Mouse (Mus musculus) bone marrow macrophage, adult 2 months (primary cell): ENCODE results near the gene Ggt7. TPM values are rescaled to one million over a fixed set of nuclear protein-coding genes. Genes with fewer than 3 reads are reported as not detected.
"Not testable (repeated sequence)": the region's sequence is repeated elsewhere in the genome, so short reads cannot be mapped to it uniquely, and the experiment has no call there.

ENCODE experiments used
- H3K27ac ChIP-seq: 2 replicates; pipeline ENCODE4 v1.5.1; 2012; ENCODE audit warnings: low read depth, low read length; ENCODE audit not compliant: insufficient read depth
- H3K4me1 ChIP-seq: 2 replicates; pipeline ENCODE4 v1.6.1; 2012; ENCODE audit warnings: low read length; ENCODE audit not compliant: control insufficient read depth, insufficient read depth
- H3K4me3 ChIP-seq: 2 replicates; pipeline ENCODE4 v1.5.1; 2012; ENCODE audit warnings: mild to moderate bottlenecking, low read length, moderate library complexity; ENCODE audit not compliant: insufficient read depth
- CTCF ChIP-seq: IDR thresholded peaks from 2 replicates; pipeline ENCODE4 v1.5.1; 2012; ENCODE audit warnings: low read depth, mild to moderate bottlenecking, low read length, moderate library complexity
- POLR2A ChIP-seq: IDR thresholded peaks from 2 replicates; pipeline ENCODE4 v1.6.1; 2012; ENCODE audit warnings: mild to moderate bottlenecking, low read depth, low read length, borderline replicate concordance
- polyA plus RNA-seq: library from polyadenylated mRNA; stranded (reverse); fragments of >200 nt; gene quantifications from 2 replicates; pipeline ENCODE4 v1.2.4, GENCODE M21; 2012; ENCODE audit not compliant: missing spikeins, insufficient read depth, insufficient read length

Gene Ggt7
- polyA plus RNA-seq, 1 experiment, result not detected

DNA sequence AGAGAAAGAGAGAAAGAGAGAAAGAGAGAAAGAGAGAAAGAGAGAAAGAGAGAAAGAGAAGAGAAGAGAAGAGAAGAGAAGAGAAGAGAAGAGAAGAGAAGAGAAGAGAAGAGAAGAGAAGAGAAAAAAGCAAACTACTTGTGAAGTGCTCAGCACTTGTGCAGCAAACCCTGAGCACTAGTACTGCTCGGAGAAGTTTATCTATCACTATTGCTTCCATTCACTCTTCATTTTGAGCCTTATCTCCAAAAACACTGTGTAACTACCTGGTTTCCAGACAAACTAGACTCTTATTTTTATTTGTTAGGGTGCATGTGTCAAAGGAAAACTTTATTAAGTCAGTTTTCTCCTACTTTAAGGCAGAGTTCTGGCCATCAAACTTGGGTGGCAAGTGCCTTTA lies 51.2 kb downstream of the Ggt7 start:
- 0 out of 2 replicates have a peak, but pooled peaks cover 3% of the 10 kb centered on the region for H3K4me1 ChIP-seq

DNA sequence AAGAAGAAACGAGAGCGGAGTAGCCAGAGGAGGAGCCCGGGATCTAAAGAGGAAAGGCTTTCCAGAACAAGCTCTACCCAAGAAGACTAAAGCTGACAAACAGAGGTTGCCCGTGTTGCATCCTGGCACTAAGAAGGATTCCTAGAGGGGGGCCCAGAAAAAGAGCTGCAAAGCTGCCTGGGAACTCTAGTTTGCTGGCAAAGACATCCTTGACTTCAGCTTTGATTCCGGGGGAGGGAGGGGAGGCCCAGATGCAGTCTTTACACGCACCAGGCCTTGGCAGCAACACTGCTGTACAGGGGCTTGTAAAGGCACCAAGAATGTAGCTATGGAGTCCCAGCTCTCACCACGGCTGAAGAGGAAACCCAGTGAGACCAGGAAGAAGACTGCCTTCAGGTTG lies 64.4 kb downstream of the Ggt7 start:
- Histone ChIP-seq H3K4me3 (no peak overlapping the region), H3K4me1 (peaks cover 3% of the 10 kb centered on the region; the same call in 1 of the 2 replicates), H3K27ac (no peak overlapping the region)
- TF ChIP-seq POLR2A, result no peak
- TF ChIP-seq CTCF, result no peak

More for the DNA sequence above, 51.2 kb downstream of the Ggt7 start:
- TF ChIP-seq CTCF, result no peak
- H3K4me3 ChIP-seq, result no peak overlapping the region
- no peak overlapping the region for H3K27ac ChIP-seq

DNA sequence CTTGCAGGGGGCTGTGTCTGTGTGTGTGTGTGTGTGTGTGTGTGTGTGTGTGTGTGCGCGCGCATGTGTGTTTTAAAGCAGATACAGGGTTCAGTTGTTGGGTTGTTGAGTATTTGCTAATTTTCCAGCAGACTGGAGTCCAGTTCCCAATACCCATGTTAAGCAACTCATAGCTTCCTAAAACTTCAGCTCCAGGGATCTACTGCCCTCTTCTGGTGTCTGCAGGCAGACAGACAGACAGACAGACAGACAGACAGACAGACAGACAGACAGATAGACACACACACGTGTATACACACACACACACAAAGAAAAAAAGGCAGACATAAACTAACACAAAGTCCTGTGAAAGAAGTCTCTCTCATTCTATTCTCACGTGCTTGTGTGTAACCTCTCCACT lies 66.8 kb downstream of the Ggt7 start:
- H3K4me1 ChIP-seq, result peaks cover 3% of the 10 kb centered on the region; the same call in 1 of the 2 replicates
- no peak overlapping the region for H3K4me3 ChIP-seq
- no peak overlapping the region for H3K27ac ChIP-seq
- TF ChIP-seq POLR2A, result no peak
- TF ChIP-seq CTCF, result no peak

DNA sequence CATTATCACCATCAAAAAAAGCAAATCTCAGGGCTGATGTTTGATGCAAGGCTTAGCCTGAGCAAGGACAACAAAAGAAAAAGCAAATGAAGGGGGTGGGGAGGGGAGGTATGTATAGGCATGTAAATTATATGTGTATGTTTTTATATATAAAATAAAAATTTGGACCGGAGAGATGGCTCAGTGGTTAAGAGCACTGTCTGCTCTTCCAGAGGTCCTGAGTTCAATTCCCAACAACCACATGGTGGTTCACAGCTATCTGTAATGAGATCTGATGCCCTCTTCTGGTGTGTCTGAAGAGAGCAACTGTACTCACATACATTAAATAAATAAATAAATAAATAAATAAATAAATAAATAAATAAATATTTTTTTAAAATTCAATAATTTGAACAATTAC lies 70.1 kb downstream of the Ggt7 start:
- H3K27ac ChIP-seq, H3K4me3 ChIP-seq: not testable (repeated sequence)
- H3K4me1 ChIP-seq, result peaks cover 15% of the 10 kb centered on the region

DNA sequence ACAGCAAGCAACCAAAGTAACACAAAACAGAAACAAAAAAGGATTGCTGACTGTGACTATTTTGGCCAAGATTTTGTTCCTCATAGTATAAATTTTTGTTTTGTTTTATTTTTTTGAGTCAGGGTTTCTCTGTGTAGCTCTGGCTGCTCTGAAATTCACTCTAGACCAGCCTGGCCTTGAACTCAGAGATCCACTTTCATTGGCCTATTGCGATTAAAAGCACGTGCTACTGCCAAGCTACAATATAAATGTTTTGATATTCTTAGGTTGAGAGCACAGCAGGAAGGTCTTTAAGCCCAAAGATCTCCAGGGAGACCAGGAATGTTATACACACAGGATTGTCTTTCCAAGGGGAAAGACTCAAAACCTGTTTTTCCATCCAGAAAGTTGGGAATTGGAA lies 74.6 kb downstream of the Ggt7 start:
- peak overlapping the region; percentile 47 for H3K27ac ChIP-seq
- TF ChIP-seq POLR2A (no peak), CTCF (no peak)
- H3K4me1 ChIP-seq, result peaks cover 15% of the 10 kb centered on the region
- H3K4me3 ChIP-seq, result no peak overlapping the region

DNA sequence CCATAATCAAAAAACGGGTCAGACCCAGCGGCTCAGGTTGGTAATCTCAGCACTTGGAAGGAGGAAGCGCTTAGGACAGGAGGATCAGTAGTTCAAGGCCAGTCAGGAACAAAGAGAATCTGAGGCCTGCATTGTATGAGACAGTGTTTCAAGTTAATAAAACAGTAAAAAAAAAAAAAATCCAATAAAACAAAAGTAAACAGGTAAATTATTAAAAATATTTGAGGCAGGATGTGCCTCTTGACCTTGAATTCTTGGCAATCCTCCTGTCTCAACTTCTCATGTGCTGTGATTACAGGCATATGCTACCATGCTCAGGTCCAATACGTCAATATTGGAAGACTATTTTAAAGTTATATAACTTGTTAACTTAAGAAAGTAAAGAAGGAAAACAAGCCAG lies 75.1 kb downstream of the Ggt7 start:
- H3K27ac ChIP-seq, result peak overlapping the region; percentile 47
- TF ChIP-seq CTCF (no peak), POLR2A (no peak)
- peaks cover 15% of the 10 kb centered on the region for H3K4me1 ChIP-seq
- no peak overlapping the region for H3K4me3 ChIP-seq

Other genes starting within 250 kb of the Ggt7 start
- gene Map1lc3a, start 241.9 kb downstream of the Ggt7 start, polyA plus RNA-seq, result 39.6 and 39.8 TPM in 2 replicates
- 36.7 and 41.7 TPM in 2 replicates for gene Pigu, start 160.8 kb downstream of the Ggt7 start, polyA plus RNA-seq
- 60.0 and 63.1 TPM in 2 replicates for gene Trp53inp2, start 137.2 kb downstream of the Ggt7 start, polyA plus RNA-seq
- 38.7 and 39.1 TPM in 2 replicates for gene Ncoa6, start 44.3 kb downstream of the Ggt7 start, polyA plus RNA-seq
- 8.9 and 9.7 TPM in 2 replicates for gene Acss2, start 289 bp downstream of the Ggt7 start, polyA plus RNA-seq
- 10.5 and 12.9 TPM in 2 replicates for gene Gss, start 74.6 kb upstream of the Ggt7 start, polyA plus RNA-seq
- not detected in 2 replicates for gene Myh7b, start 93.0 kb upstream of the Ggt7 start, polyA plus RNA-seq
- 93.1 and 108 TPM in 2 replicates for gene Trpc4ap, start 174.1 kb upstream of the Ggt7 start, polyA plus RNA-seq
- 44.3 and 46.4 TPM in 2 replicates for gene Edem2, start 211.2 kb upstream of the Ggt7 start, polyA plus RNA-seq
- gene Gm17581, start 217.6 kb upstream of the Ggt7 start, polyA plus RNA-seq, result not detected in 2 replicates
- gene Procr, start 232.9 kb upstream of the Ggt7 start, polyA plus RNA-seq, result 3.7 and 3.9 TPM in 2 replicates